In the genomic region with DNA sequence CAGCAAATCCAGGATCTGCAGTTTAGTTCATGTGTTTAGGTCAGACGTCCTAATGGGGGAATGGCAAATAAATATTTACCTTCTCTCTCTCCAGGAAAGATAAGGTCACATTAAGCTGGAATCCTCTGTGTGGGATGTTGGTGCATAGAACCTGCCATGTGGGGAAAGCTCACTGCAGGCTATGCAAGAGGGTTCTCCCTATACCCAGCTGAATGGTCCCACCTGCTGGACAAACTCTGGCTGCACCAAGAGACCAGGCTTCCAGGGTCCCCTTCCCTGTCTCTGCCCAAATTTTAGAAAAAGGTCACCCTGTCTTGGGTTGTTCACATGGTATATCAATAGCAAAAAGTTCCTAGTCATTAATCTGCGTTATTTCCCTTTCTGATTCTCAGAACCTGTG, we compare ENCODE assay signal across 10 mouse cellular contexts.
A peak's percentile ranks its signal among the peaks of the same experiment; 100 is the strongest.
DNase-seq lines count a peak whose midpoint lies in the region; ATAC-seq and TF ChIP-seq lines count a peak whose summit lies in the region.
"Had no signal": no experiment of that assay in that cellular context is flagged by ENCODE, and none has a peak within 500 bp of the region (broad histone marks: within the 10 kb centered on the region; RNA-seq: fewer than 3 reads in every experiment).

No protein-coding gene starts in this region.

- H3K4me3 ChIP-seq in layer of hippocampus, adult 2 months = no peak overlapping the region
- no peak overlapping the region for H3K4me3 ChIP-seq in forebrain, embryonic 10.5 days
- no peak overlapping the region for H3K4me3 ChIP-seq in limb, embryonic 10.5 days
- H3K4me3 ChIP-seq: forebrain, embryonic 15.5 days; stomach, embryonic 15.5 days had no signal

- peaks cover under 1% of the 10 kb centered on the region; the same call in 1 of the 2 replicates for H3K9me3 ChIP-seq in forebrain, embryonic 10.5 days
- no peaks in the 10 kb centered on the region for H3K9me3 ChIP-seq in limb, embryonic 10.5 days (replicated peaks)
- H3K9me3 ChIP-seq: forebrain, embryonic 15.5 days; stomach, embryonic 15.5 days had no signal

- H3K36me3 ChIP-seq in forebrain, embryonic 10.5 days (replicated peaks) = no peaks in the 10 kb centered on the region
- H3K36me3 ChIP-seq in limb, embryonic 10.5 days = no peaks in the 10 kb centered on the region
- H3K36me3 ChIP-seq: forebrain, embryonic 15.5 days; stomach, embryonic 15.5 days had no signal

- H3K4me1 ChIP-seq in forebrain, embryonic 10.5 days = no peaks in the 10 kb centered on the region
- no peaks in the 10 kb centered on the region for H3K4me1 ChIP-seq in limb, embryonic 10.5 days
- H3K4me1 ChIP-seq: forebrain, embryonic 15.5 days; stomach, embryonic 15.5 days had no signal

- peak; percentile 76 for TF ChIP-seq CTCF in layer of hippocampus, adult 2 months (conservative IDR thresholded peaks at IDR 0.05)

- no peak for ATAC-seq in monocyte, adult 5-6 weeks (replicated peaks; ENCODE audit: insufficient number of reproducible peaks, low FRiP score, low TSS enrichment, poor library complexity, severe bottlenecking)
- ATAC-seq: forebrain, embryonic 15.5 days had no signal

- peak; percentile 20 for DNase-seq in kidney, adult 18-20 months
- no peak for DNase-seq in kidney, adult 11 months
- DNase-seq in adrenal gland, postnatal 10 days = peak; percentile 72
- DNase-seq in layer of hippocampus, adult 2 months (ENCODE audit: low spot score in 2 of 2) = peak; percentile 23 to 64
- DNase-seq in lung, postnatal 4 days = peak; percentile 22 to 23
- DNase-seq in forebrain, embryonic 10.5 days (ENCODE audit: extremely low spot score, low spot score) = no peak
- DNase-seq in limb, embryonic 10.5 days (ENCODE audit: low spot score) = no peak

- WGBS in forebrain, embryonic 10.5 days = 92% methylated on average over 2 of the region's 2 CpGs
- 80% methylated on average over 2 of the region's 2 CpGs for WGBS in limb, embryonic 10.5 days

- H3K27me3 ChIP-seq in forebrain, embryonic 10.5 days (ENCODE audit: poor library complexity, severe bottlenecking) = no peaks in the 10 kb centered on the region
- H3K27me3 ChIP-seq in limb, embryonic 10.5 days (ENCODE audit: low read depth, poor library complexity, severe bottlenecking) = no peaks in the 10 kb centered on the region
- H3K27me3 ChIP-seq: forebrain, embryonic 15.5 days; stomach, embryonic 15.5 days had no signal

- no peak overlapping the region for H3K27ac ChIP-seq in layer of hippocampus, adult 2 months
- no peak overlapping the region for H3K27ac ChIP-seq in forebrain, embryonic 10.5 days
- H3K27ac ChIP-seq in limb, embryonic 10.5 days = no peak overlapping the region
- H3K27ac ChIP-seq: forebrain, embryonic 15.5 days; stomach, embryonic 15.5 days had no signal

Comparison
In these comparisons a context has a peak if more than half of its experiments do, and no peak if none do; other contexts are left out.
1. DNase-seq: peak in kidney, adult 18-20 months (single experiment), adrenal gland, postnatal 10 days (single experiment), layer of hippocampus, adult 2 months (2 of 2) and lung, postnatal 4 days (2 of 2); none in kidney, adult 11 months (single experiment), forebrain, embryonic 10.5 days (single experiment) and limb, embryonic 10.5 days (single experiment).